Mouse (Mus musculus) stomach, postnatal 0 days (tissue): ENCODE measurements around the gene Fam129a.

ENCODE experiments used
- CTCF ChIP-seq: IDR thresholded peaks from 2 replicates; pipeline ENCODE4 v1.5.1; 2016; ENCODE audit warnings: antibody characterized with exemption, low read depth, mild to moderate bottlenecking, moderate library complexity
- EP300 ChIP-seq: optimal IDR thresholded peaks from 2 replicates; pipeline ENCODE3; 2016; ENCODE audit warnings: antibody characterized with exemption

GRCm38 (mm10) chr1:151713622-151714021 lies 142.6 kb downstream of the Fam129a start:
- TF ChIP-seq CTCF (no peak), EP300 (no peak)
